Mouse (Mus musculus): ENCODE results near the gene Itpk1. TPM values are rescaled to one million over a fixed set of nuclear protein-coding genes. Genes with fewer than 3 reads are reported as not detected.

Gene Itpk1
- polyA plus RNA-seq, 1 experiment = 34.2 TPM

- H3K36me3 ChIP-seq (ENCODE audit: control insufficient read depth, insufficient read depth, low read length) = no peaks in the 10 kb centered on the region
- H3K4me3 ChIP-seq (ENCODE audit: control insufficient read depth, insufficient read depth, low read length) = no peak overlapping the region
- no peak for TF ChIP-seq POLR2A (IDR thresholded peaks at IDR 0.05; ENCODE audit: control insufficient read depth, extremely low read depth, insufficient read depth, low read length, poor library complexity)
- no peak for TF ChIP-seq CTCF (IDR thresholded peaks at IDR 0.05; ENCODE audit: borderline replicate concordance, control insufficient read depth, extremely low read depth, insufficient read depth, low read length, poor library complexity)
- no peaks in the 10 kb centered on the region for H3K27me3 ChIP-seq (ENCODE audit: control insufficient read depth, insufficient read depth, low read length)
- 63% methylated on average over 9 of the region's 9 CpGs for WGBS
- H3K27ac ChIP-seq (ENCODE audit: control insufficient read depth, insufficient read depth, low read length) = no peak overlapping the region
- H3K4me1 ChIP-seq (replicated peaks; ENCODE audit: control insufficient read depth, insufficient read depth, low read length) = peaks cover 18% of the 10 kb centered on the region
- DNase-seq = no peak
Measured at GRCm38 (mm10) chr12:102685523-102685931, 19.2 kb downstream of the Itpk1 start.

DNA sequence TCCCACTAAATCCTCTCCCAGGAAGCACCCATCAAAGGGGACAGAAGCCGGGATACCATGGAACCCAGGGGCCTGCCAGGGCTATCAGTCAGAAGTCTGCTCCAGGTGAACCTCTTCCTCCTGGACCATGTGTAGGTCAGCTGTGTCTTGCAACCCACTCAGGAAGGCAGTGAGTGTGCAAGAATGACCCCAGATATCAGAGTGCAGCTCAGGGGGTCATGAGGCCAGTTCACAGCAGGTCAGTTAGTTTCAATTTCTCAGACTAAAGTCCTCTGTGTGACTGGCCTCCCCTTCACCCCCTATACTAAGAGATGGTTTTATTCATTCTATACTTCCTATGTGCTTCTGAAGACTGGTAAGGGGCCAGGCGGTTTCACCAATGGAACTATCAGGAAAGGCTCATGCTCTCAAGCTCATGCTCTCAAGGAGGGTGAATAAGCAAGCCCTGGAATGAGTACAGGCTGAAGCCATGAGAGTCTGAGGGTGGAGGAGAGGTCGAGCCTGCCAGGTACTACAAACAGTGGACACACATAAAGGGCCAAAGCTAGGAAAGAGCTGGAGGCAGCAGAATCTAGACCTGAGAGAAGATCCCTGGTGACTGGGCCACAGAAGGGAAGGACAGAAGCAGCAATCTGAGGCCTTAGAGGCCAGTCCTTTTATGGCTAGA, 19.9 kb downstream of the Itpk1 start:
- Histone ChIP-seq H3K4me3 (ENCODE audit: control insufficient read depth, insufficient read depth, low read length) (no peak overlapping the region), H3K27me3 (ENCODE audit: control insufficient read depth, insufficient read depth, low read length) (no peaks in the 10 kb centered on the region), H3K4me1 (replicated peaks; ENCODE audit: control insufficient read depth, insufficient read depth, low read length) (peaks cover 17% of the 10 kb centered on the region), H3K36me3 (ENCODE audit: control insufficient read depth, insufficient read depth, low read length) (no peaks in the 10 kb centered on the region), H3K27ac (ENCODE audit: control insufficient read depth, insufficient read depth, low read length) (no peak overlapping the region)
- DNase-seq = no peak
- 89% methylated on average over 3 of the region's 3 CpGs for WGBS
- TF ChIP-seq POLR2A (IDR thresholded peaks at IDR 0.05; ENCODE audit: control insufficient read depth, extremely low read depth, insufficient read depth, low read length, poor library complexity) = no peak
- TF ChIP-seq CTCF (IDR thresholded peaks at IDR 0.05; ENCODE audit: borderline replicate concordance, control insufficient read depth, extremely low read depth, insufficient read depth, low read length, poor library complexity) = no peak

DNA sequence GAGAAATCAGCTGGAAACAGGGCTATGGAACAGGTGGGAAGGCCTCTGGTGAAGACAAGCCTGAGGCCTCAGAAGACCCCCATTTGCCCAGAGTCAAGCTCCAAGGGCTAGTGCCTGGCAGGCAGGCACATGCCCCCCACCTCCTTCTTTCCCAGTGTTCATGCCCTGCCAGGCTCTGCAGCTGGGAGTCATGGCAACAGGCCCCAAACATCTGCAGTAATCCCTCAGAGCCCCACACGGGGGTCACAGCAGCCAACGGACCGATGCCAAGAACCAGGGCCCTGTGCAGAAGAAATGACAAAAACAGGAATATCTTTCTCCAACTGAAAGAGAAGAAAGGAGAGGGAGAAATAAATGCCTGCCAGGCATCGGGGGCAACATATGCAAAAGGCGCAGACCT, 20.8 kb downstream of the Itpk1 start:
- no peaks in the 10 kb centered on the region for H3K27me3 ChIP-seq (ENCODE audit: control insufficient read depth, insufficient read depth, low read length)
- 90% methylated on average over 5 of the region's 5 CpGs for WGBS
- H3K36me3 ChIP-seq (ENCODE audit: control insufficient read depth, insufficient read depth, low read length) = no peaks in the 10 kb centered on the region
- TF ChIP-seq CTCF (IDR thresholded peaks at IDR 0.05; ENCODE audit: borderline replicate concordance, control insufficient read depth, extremely low read depth, insufficient read depth, low read length, poor library complexity) (no peak), POLR2A (IDR thresholded peaks at IDR 0.05; ENCODE audit: control insufficient read depth, extremely low read depth, insufficient read depth, low read length, poor library complexity) (no peak)
- no peak for DNase-seq
- no peak overlapping the region for H3K4me3 ChIP-seq (ENCODE audit: control insufficient read depth, insufficient read depth, low read length)
- peaks cover 19% of the 10 kb centered on the region for H3K4me1 ChIP-seq (replicated peaks; ENCODE audit: control insufficient read depth, insufficient read depth, low read length)
- H3K27ac ChIP-seq (ENCODE audit: control insufficient read depth, insufficient read depth, low read length) = no peak overlapping the region

DNA sequence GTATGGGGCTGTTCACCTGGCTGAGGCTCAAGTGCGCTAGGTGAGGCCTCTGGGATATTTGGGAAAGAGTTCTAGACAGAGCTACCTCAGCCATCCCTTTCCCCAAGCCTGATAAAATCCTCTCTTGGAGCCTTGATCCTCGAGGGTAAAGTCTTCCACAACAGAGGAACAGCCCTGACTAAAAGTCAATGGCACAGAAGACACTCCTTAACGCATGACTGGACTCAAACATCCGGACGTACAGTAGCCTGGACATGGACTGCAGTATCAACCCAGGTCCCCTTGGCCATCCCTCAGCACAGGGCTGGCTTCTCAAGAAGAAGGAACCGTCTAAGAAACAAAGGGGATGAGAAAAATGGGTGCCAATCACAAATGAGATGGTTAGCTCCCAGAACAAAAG, 21.3 kb downstream of the Itpk1 start:
- TF ChIP-seq POLR2A (IDR thresholded peaks at IDR 0.05; ENCODE audit: control insufficient read depth, extremely low read depth, insufficient read depth, low read length, poor library complexity) = no peak
- no peak for TF ChIP-seq CTCF (IDR thresholded peaks at IDR 0.05; ENCODE audit: borderline replicate concordance, control insufficient read depth, extremely low read depth, insufficient read depth, low read length, poor library complexity)
- H3K27ac ChIP-seq (ENCODE audit: control insufficient read depth, insufficient read depth, low read length) = no peak overlapping the region
- H3K4me3 ChIP-seq (ENCODE audit: control insufficient read depth, insufficient read depth, low read length) = no peak overlapping the region
- DNase-seq = no peak
- H3K27me3 ChIP-seq (ENCODE audit: control insufficient read depth, insufficient read depth, low read length) = no peaks in the 10 kb centered on the region
- WGBS = 90% methylated on average over 6 of the region's 6 CpGs
- no peaks in the 10 kb centered on the region for H3K36me3 ChIP-seq (ENCODE audit: control insufficient read depth, insufficient read depth, low read length)
- peaks cover 19% of the 10 kb centered on the region for H3K4me1 ChIP-seq (replicated peaks; ENCODE audit: control insufficient read depth, insufficient read depth, low read length)

GRCm38 (mm10) chr12:102682722-102683299, 21.9 kb downstream of the Itpk1 start:
- no peak overlapping the region for H3K27ac ChIP-seq (ENCODE audit: control insufficient read depth, insufficient read depth, low read length)
- H3K36me3 ChIP-seq (ENCODE audit: control insufficient read depth, insufficient read depth, low read length) = no peaks in the 10 kb centered on the region
- DNase-seq = no peak
- H3K27me3 ChIP-seq (ENCODE audit: control insufficient read depth, insufficient read depth, low read length) = no peaks in the 10 kb centered on the region
- WGBS = 85% methylated on average over 7 of the region's 7 CpGs
- no peak overlapping the region for H3K4me3 ChIP-seq (ENCODE audit: control insufficient read depth, insufficient read depth, low read length)
- peaks cover 19% of the 10 kb centered on the region for H3K4me1 ChIP-seq (replicated peaks; ENCODE audit: control insufficient read depth, insufficient read depth, low read length)
- TF ChIP-seq CTCF (IDR thresholded peaks at IDR 0.05; ENCODE audit: borderline replicate concordance, control insufficient read depth, extremely low read depth, insufficient read depth, low read length, poor library complexity) (no peak), POLR2A (IDR thresholded peaks at IDR 0.05; ENCODE audit: control insufficient read depth, extremely low read depth, insufficient read depth, low read length, poor library complexity) (no peak)

DNA sequence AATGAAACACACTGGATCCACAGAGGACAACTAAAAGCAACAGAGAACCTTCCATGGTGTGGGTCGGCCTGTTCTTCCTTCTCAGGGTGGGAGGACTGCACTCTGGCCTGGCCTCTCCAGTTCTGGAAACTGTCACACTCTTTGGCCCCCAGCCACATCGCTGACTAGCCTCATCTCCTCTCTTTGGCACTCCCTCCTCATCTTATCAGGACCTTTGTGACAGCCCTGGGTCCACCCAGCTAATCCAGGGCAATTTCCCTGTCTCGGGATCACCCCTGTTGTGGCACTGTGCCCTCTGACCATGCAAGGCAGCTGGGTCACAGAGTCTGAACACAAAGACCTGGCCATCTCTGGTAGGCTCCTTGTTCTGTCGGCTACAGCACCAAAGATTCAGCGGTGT, 22.6 kb downstream of the Itpk1 start:
- Histone ChIP-seq H3K27me3 (ENCODE audit: control insufficient read depth, insufficient read depth, low read length) (no peaks in the 10 kb centered on the region), H3K27ac (ENCODE audit: control insufficient read depth, insufficient read depth, low read length) (no peak overlapping the region), H3K4me1 (replicated peaks; ENCODE audit: control insufficient read depth, insufficient read depth, low read length) (peaks cover 22% of the 10 kb centered on the region), H3K36me3 (ENCODE audit: control insufficient read depth, insufficient read depth, low read length) (no peaks in the 10 kb centered on the region), H3K4me3 (ENCODE audit: control insufficient read depth, insufficient read depth, low read length) (no peak overlapping the region)
- DNase-seq = no peak
- TF ChIP-seq CTCF (IDR thresholded peaks at IDR 0.05; ENCODE audit: borderline replicate concordance, control insufficient read depth, extremely low read depth, insufficient read depth, low read length, poor library complexity) = no peak
- TF ChIP-seq POLR2A (IDR thresholded peaks at IDR 0.05; ENCODE audit: control insufficient read depth, extremely low read depth, insufficient read depth, low read length, poor library complexity) = no peak
- WGBS = 91% methylated on average over 5 of the region's 5 CpGs
